Mouse (Mus musculus) adrenal gland, postnatal 0 days (tissue): ENCODE measurements around the gene Gm20916. TPM values are rescaled to one million over a fixed set of nuclear protein-coding genes. Genes with fewer than 3 reads are reported as not detected.

Experiments
- polyA plus RNA-seq: library from polyadenylated mRNA; unstranded; fragments of >200 nt; fragmentation: Nextera tagmentation; extraction: Ambion mirVana; gene quantifications from 2 replicates; pipeline ENCODE4 v1.2.1, GENCODE M21; 2015

Gene Gm20916
- not detected in 2 replicates for polyA plus RNA-seq

DNA sequence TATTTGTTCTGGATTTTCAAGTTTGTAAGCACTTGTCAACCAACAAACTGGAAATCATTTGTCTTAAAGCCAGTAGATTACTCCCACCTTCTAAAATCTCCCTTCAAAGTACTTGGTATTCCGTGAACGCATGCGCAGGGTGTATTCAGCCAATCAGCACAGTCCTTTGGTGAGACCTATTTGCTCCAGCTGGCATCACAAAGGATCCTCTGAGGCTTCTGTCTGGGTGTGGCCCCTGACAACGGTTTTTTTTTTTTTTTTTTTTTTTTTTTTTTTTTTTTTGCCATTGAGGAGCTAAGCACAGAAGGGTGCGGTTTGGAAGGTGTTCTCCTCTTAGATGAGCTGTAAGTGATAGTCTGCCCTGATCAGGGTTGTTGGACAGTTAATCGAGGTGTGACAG lies at the start of gene Gm20916:
Gene Gm20916 (plus strand): TSS at position 301 of the 400 bp plus-strand sequence.

Other genes with a start within 250 kb of the Gm20916 start
- not detected in 2 replicates for gene Gm20917, start 168.4 kb upstream of the Gm20916 start, polyA plus RNA-seq